In genomic region chr11:94472585-94472915, GRCm38 (mm10) we compare ENCODE assay signal across 10 mouse cellular contexts. TPM values are rescaled to one million over a fixed set of nuclear protein-coding genes. Genes with fewer than 3 reads are reported as not detected.
DNase-seq lines count a peak whose midpoint lies in the region; ATAC-seq and TF ChIP-seq lines count a peak whose summit lies in the region.
"Had no signal": no experiment of that assay in that cellular context is flagged by ENCODE, and none has a peak within 500 bp of the region (broad histone marks: within the 10 kb centered on the region; RNA-seq: fewer than 3 reads in every experiment).

No protein-coding gene starts in this region.

- ATAC-seq in heart, embryonic 13.5 days (ENCODE audit: extremely low read depth, insufficient number of reproducible peaks, low FRiP score, low TSS enrichment): no peak
- no peak for ATAC-seq in forebrain, embryonic 16.5 days

- peak overlapping the region; percentile 84 for H3K9ac ChIP-seq in heart, embryonic 13.5 days
- no peak overlapping the region for H3K9ac ChIP-seq in ES-E14 (ENCODE audit: insufficient read depth, low read depth, low read length, poor library complexity, severe bottlenecking)
- peak overlapping the region; percentile 75 for H3K9ac ChIP-seq in forebrain, embryonic 16.5 days (replicated peaks; ENCODE audit: low read depth, low read length)

- peak overlapping the region; percentile 64 for H3K4me3 ChIP-seq in heart, embryonic 13.5 days
- peak overlapping the region; percentile 64 to 88; a peak in 3 of 4 replicates for H3K4me3 ChIP-seq in ES-E14 (ENCODE audit: insufficient read depth in 1 of 2, low read depth in 1 of 2, low read length in 2 of 2, poor library complexity in 1 of 2, severe bottlenecking in 1 of 2)
- H3K4me3 ChIP-seq in forebrain, embryonic 16.5 days (replicated peaks; ENCODE audit: low read length): peak overlapping the region; percentile 74
- peak overlapping the region; percentile 96 for H3K4me3 ChIP-seq in midbrain, embryonic 10.5 days

- WGBS in heart, embryonic 13.5 days: under 1% methylated on average over 15 of the region's 15 CpGs
- under 1% methylated on average over 15 of the region's 15 CpGs for WGBS in forebrain, embryonic 16.5 days
- under 1% methylated on average over 15 of the region's 15 CpGs for WGBS in midbrain, embryonic 10.5 days

- peaks cover 69% of the 10 kb centered on the region for H3K27me3 ChIP-seq in heart, embryonic 13.5 days (replicated peaks)
- H3K27me3 ChIP-seq in forebrain, embryonic 16.5 days (replicated peaks; ENCODE audit: control insufficient read depth, insufficient read depth, low read length): peaks cover 10% of the 10 kb centered on the region
- H3K27me3 ChIP-seq in midbrain, embryonic 10.5 days (ENCODE audit: low read depth, poor library complexity, severe bottlenecking): peaks cover 62% of the 10 kb centered on the region

- no peak for DNase-seq in heart, adult 11 months
- no peak for DNase-seq in ES-E14 (ENCODE audit: low read depth, low spot score)
- peak; percentile 50 for DNase-seq in midbrain, embryonic 10.5 days (ENCODE audit: low spot score)
- DNase-seq in right cerebral cortex, adult 18-20 months: no peak
- no peak for DNase-seq in left cerebral cortex, adult 9 months (ENCODE audit: low spot score in 2 of 2)
- no peak for DNase-seq in thymus, postnatal 14 days

- in situ Hi-C loops in ES-E14 (cut with MboI; ENCODE audit: low sequenced_read_pairs in 2 of 2, unreplicated experiment in 2 of 2): no loop called here

- H3K4me2 ChIP-seq in heart, embryonic 13.5 days: peak overlapping the region; percentile 98
- peak overlapping the region; percentile 95 for H3K4me2 ChIP-seq in forebrain, embryonic 16.5 days (ENCODE audit: low read length)

- H3K4me1 ChIP-seq in heart, embryonic 13.5 days: peaks cover 75% of the 10 kb centered on the region
- H3K4me1 ChIP-seq in ES-E14 (ENCODE audit: control insufficient read depth in 2 of 2, insufficient read depth in 2 of 2, low read length in 2 of 2, poor library complexity in 1 of 2): peaks cover 0 to 17% of the 10 kb centered on the region in 2 experiments; a peak in 3 of 4 replicates
- H3K4me1 ChIP-seq in forebrain, embryonic 16.5 days (replicated peaks; ENCODE audit: control insufficient read depth, insufficient read depth, low read length): peaks cover 71% of the 10 kb centered on the region
- peaks cover 91% of the 10 kb centered on the region for H3K4me1 ChIP-seq in midbrain, embryonic 10.5 days

- H3K27ac ChIP-seq in heart, embryonic 13.5 days (replicated peaks): no peak overlapping the region
- no peak overlapping the region for H3K27ac ChIP-seq in ES-E14 (ENCODE audit: insufficient read depth, low read depth, low read length, poor library complexity, severe bottlenecking)
- peak overlapping the region; percentile 37 for H3K27ac ChIP-seq in forebrain, embryonic 16.5 days (ENCODE audit: low read length)
- peak overlapping the region; percentile 96 for H3K27ac ChIP-seq in midbrain, embryonic 10.5 days (replicated peaks)

- H3K36me3 ChIP-seq in heart, embryonic 13.5 days: no peaks in the 10 kb centered on the region
- no peaks in the 10 kb centered on the region for H3K36me3 ChIP-seq in ES-E14 (ENCODE audit: control insufficient read depth, insufficient read depth, low read length, poor library complexity, severe bottlenecking)
- H3K36me3 ChIP-seq in forebrain, embryonic 16.5 days (ENCODE audit: control insufficient read depth, insufficient read depth): no peaks in the 10 kb centered on the region
- H3K36me3 ChIP-seq in midbrain, embryonic 10.5 days: no peaks in the 10 kb centered on the region

- no peaks in the 10 kb centered on the region for H3K9me3 ChIP-seq in heart, embryonic 13.5 days
- no peaks in the 10 kb centered on the region for H3K9me3 ChIP-seq in ES-E14 (ENCODE audit: control insufficient read depth, insufficient read depth, low read depth, low read length)
- no peaks in the 10 kb centered on the region for H3K9me3 ChIP-seq in forebrain, embryonic 16.5 days (ENCODE audit: control insufficient read depth, low read length)
- H3K9me3 ChIP-seq in midbrain, embryonic 10.5 days (replicated peaks): no peaks in the 10 kb centered on the region

TF ChIP-seq in ES-E14, 5 proteins besides CTCF, POLR2A, EP300 and RAD21:
- no peak for TF ChIP-seq ZC3H11A (IDR thresholded peaks at IDR 0.05; ENCODE audit: borderline replicate concordance, low read depth, low read length)
- TF ChIP-seq ZNF384 (IDR thresholded peaks at IDR 0.05; ENCODE audit: low read depth, low read length): no peak
- TF ChIP-seq CHD2 (IDR thresholded peaks at IDR 0.05; ENCODE audit: low read depth, low read length): no peak
- TF ChIP-seq HCFC1 (IDR thresholded peaks at IDR 0.05; ENCODE audit: borderline replicate concordance, insufficient read depth, low read length): no peak
- no peak for TF ChIP-seq MAFK (IDR thresholded peaks at IDR 0.05; ENCODE audit: insufficient read depth, low read depth, low read length)

RNA-seq across cellular contexts. Expression of gene Cacna1g, which starts 1.4 kb away (rescaled TPM):
- polyA plus RNA-seq in heart, embryonic 13.5 days (2015; fragmentation: Nextera tagmentation; extraction: Ambion mirVana): 3.4 and 5.8 TPM in 2 replicates
- 1.6 and 2.2 TPM in 2 replicates for total RNA-seq in ES-E14 (2012; rRNA removed)
- 5.4 and 12.1 TPM in 2 replicates for polyA plus RNA-seq in forebrain, embryonic 16.5 days (2015; fragmentation: Nextera tagmentation; extraction: Ambion mirVana)
- polyA plus RNA-seq in midbrain, embryonic 10.5 days (2016; fragmentation: Nextera tagmentation; extraction: Ambion mirVana): 8.1 and 9.1 TPM in 2 replicates
- total RNA-seq: megakaryocyte progenitor cell, adult 5-6 weeks had no signal

RNA-seq across cellular contexts. Expression of gene Spata20, which starts 13.4 kb away (rescaled TPM):
- polyA plus RNA-seq in heart, embryonic 13.5 days (2015; fragmentation: Nextera tagmentation; extraction: Ambion mirVana): 0.45 and 0.47 TPM in 2 replicates
- 0.26 and 0.71 TPM in 2 replicates for total RNA-seq in ES-E14 (2012; rRNA removed)
- polyA plus RNA-seq in forebrain, embryonic 16.5 days (2015; fragmentation: Nextera tagmentation; extraction: Ambion mirVana): 0.38 and 0.48 TPM in 2 replicates
- polyA plus RNA-seq in midbrain, embryonic 10.5 days (2016; fragmentation: Nextera tagmentation; extraction: Ambion mirVana): 0.12 TPM in 1 of 2 replicates, not detected in the other
- total RNA-seq: megakaryocyte progenitor cell, adult 5-6 weeks; MEL had no signal

RNA-seq across cellular contexts. Expression of gene Epn3, which starts 27.2 kb away (rescaled TPM):
- 11.8 and 12.5 TPM in 2 replicates for polyA plus RNA-seq in heart, embryonic 13.5 days (2015; fragmentation: Nextera tagmentation; extraction: Ambion mirVana)
- total RNA-seq in ES-E14 (2012; rRNA removed): 0.48 and 1.7 TPM in 2 replicates
- 0.26 and 0.35 TPM in 2 replicates for polyA plus RNA-seq in forebrain, embryonic 16.5 days (2015; fragmentation: Nextera tagmentation; extraction: Ambion mirVana)
- polyA plus RNA-seq in midbrain, embryonic 10.5 days (2016; fragmentation: Nextera tagmentation; extraction: Ambion mirVana): 0.57 and 0.80 TPM in 2 replicates
- total RNA-seq: megakaryocyte progenitor cell, adult 5-6 weeks; MEL had no signal

RNA-seq across cellular contexts. Expression of gene Mycbpap, which starts 49.0 kb away (rescaled TPM):
- 5.6 and 6.8 TPM in 2 replicates for polyA plus RNA-seq in heart, embryonic 13.5 days (2015; fragmentation: Nextera tagmentation; extraction: Ambion mirVana)
- 0.45 and 0.48 TPM in 2 replicates for total RNA-seq in ES-E14 (2012; rRNA removed)
- polyA plus RNA-seq in forebrain, embryonic 16.5 days (2015; fragmentation: Nextera tagmentation; extraction: Ambion mirVana): 1.9 and 2.6 TPM in 2 replicates
- 2.7 and 2.9 TPM in 2 replicates for polyA plus RNA-seq in midbrain, embryonic 10.5 days (2016; fragmentation: Nextera tagmentation; extraction: Ambion mirVana)

Comparison
In these comparisons a context has a peak if more than half of its experiments do, and no peak if none do; other contexts are left out.
1. H3K27ac ChIP-seq: peak in forebrain, embryonic 16.5 days (single experiment) and midbrain, embryonic 10.5 days (single experiment); none in heart, embryonic 13.5 days (single experiment) and ES-E14 (single experiment).
2. Peak in every context shown above with its lines, with median percentiles within 50 percentile points of each other: H3K4me3 ChIP-seq.